Mouse (Mus musculus) common myeloid progenitor, adult 5-6 weeks (primary cell): ENCODE results near the gene March10. TPM values are rescaled to one million over a fixed set of nuclear protein-coding genes. Genes with fewer than 3 reads are reported as not detected.

Experiments
- ATAC-seq: replicated peaks from 2 replicates; pipeline ENCODE4 v1.8.0; 2016; ENCODE audit warnings: low read depth, mild to moderate bottlenecking, moderate TSS enrichment, inconsistent platforms; ENCODE audit not compliant: poor library complexity, severe bottlenecking
- total RNA-seq: library from RNA; stranded (forward); fragments of 200-1000, 187-1606 nt; gene quantifications from 2 replicates; pipeline ENCODE4 v1.2.3, GENCODE M21; 2017

The March10 gene
- not detected in 2 replicates for total RNA-seq

- 0 out of 2 replicates have a peak, but pooled peaks have one; percentile 15 for ATAC-seq
Measured at GRCm38 (mm10) chr11:105456497-105456907, at the start of gene March10. TSS of gene March10 (minus strand) at chr11:105456735.

GRCm38 (mm10) chr11:105506322-105506721, 49.8 kb upstream of the March10 start:
- peak; percentile 48 for ATAC-seq

DNA sequence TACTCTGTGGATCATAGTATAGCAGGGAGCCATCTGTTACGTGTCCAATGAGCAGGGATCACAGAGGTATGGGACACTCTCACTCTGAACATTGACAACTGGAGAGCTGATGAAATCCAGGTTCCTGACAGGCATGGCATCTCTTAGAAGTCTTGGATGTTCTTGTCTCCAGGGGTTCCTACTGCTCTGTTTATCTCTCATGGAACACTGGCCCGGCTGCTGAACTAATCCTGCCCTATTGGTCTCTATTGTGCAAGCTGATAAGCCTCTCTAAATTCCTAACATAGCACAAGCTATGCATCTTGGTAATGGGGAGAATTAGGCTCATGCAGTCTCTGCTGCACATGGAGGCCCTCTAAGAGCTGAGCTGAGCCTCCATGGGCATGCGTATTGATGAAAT, 48.5 kb upstream of the March10 start:
- ATAC-seq: no peak

DNA sequence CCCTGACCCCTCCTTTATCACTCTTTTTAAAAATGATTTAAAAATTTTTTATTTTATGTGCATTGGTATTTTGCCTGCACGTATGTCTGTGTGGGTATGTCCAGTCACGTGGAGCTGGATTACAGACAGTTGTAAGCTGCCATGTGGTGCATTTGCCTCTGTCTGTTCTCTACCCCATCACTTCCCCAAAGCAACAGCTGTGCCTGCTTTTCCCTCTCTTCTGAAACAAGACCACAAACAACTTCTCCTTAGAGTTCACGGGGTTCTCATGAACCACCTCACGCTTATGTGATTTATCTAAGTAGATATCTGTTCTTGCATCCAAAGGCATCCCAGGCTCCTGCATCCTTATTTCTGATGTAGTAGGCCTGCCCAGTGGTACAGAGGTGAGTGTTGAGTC, 45.8 kb upstream of the March10 start:
- peak; percentile 78 for ATAC-seq

- no peak for ATAC-seq
Measured at GRCm38 (mm10) chr11:105497505-105497904, 41.0 kb upstream of the March10 start.

DNA sequence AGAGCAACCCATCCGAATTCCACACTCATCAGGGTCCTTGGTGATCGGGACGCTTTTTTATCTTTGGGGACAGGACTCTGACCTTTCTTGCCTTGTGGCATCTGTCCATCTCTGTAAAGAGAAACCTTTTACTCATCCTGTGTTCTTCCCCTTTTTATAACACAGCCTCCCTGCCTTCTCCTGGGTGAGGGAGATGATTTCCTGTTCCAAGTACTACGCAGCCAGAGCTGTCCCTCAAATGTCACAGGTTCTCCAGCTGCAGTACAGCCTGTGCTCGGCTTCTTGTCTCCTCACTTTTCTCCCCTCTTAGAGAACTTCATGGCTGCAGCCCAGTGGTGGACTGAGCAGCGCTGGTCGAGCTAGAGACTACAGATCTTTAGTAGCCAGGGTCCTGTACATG, 40.1 kb upstream of the March10 start:
- ATAC-seq: peak; percentile 39

DNA sequence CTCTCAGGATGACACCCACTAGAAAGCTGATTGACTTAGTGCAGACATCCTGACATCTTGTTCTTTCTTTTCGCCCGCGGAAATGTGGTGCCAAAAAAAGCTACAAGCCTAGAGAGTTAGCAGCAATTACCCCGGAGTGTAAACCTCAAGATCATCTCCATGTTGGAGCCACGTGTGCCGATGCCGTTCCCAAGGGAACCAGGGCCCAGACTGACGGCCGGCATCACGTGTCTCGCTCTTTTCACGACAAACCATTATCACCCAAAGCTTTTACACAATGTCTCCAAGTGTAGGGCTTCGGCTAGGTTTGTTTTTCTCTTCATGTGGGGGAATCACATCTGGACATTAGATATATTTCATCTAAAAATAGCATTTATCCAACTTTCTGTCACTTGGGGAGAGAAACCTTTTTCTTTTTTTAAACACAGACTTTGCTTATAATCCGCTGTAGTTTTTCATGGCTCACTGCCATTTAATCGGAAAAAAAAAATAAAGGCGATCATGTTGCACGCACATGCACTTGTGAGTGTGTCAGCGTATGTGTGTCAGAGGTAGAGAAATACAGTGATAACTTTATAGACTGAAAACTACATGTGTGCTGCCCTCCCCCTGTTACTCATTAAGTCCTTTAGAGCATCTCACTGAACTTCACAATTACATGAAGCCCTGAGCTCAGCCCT, 39.2 kb upstream of the March10 start:
- no peak for ATAC-seq

- ATAC-seq: no peak
Measured at GRCm38 (mm10) chr11:105494786-105495369, 38.3 kb upstream of the March10 start.

DNA sequence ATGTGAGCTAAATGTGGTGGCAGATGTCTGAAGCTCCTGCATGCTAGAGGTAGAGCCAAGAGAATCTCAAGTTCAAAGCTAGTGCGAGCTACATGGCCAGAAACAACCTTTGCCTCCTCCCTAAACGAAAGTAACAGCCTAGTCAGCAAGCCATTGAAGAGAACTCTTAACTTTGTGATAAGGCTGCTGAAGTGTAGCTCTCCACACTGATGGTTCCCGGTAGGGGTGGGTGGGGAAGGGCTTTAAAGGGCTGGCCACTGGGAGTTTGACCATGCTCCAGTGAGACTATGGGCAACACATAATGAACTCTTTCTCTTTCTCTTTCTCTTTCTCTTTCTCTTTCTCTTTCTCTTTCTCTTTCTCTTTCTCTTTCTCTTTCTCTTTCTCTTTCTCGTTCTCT, 35.9 kb upstream of the March10 start:
- ATAC-seq: no peak

DNA sequence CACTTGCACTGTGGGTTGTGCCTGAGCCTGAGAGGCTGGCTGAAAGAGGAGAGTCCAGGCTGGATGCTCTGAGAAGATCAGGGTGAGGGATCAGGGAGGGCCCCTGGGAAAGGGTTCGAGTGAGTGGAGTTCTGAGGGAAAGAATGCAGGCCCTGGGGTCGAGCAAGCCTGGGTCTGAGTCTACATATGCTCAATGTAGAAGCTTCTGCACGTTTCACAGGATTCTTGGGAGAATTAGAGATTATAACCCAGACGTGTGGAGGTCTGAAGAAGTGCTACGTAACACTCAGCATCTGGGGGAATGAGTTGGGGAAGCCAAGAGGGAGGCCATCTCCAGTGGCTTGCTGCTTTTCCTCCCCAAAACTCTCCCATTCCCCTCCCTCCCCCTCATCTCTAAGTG, 34.4 kb upstream of the March10 start:
- no peak for ATAC-seq

DNA sequence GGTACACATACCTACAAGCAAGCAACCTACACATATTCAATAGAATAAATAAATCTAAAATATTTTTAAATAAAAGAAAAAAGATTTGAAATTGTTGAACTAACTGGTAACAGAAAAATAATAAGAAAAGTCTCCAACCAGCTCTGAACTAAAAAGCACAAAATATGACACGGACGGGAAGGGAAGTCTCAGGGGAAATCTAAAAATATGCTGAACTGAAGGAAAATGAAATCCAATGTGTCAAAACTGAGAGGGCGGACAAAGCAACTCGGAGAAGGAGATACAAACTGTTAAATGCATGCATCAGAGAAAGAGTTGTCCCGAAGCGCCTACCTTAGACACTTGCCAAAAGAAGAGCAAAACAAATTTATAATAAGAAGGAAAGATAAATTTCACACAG, 28.9 kb upstream of the March10 start:
- ATAC-seq: no peak

GRCm38 (mm10) chr11:105484993-105485392, 28.5 kb upstream of the March10 start:
- no peak for ATAC-seq

- no peak for ATAC-seq
Measured at GRCm38 (mm10) chr11:105482747-105483146, 26.2 kb upstream of the March10 start.

DNA sequence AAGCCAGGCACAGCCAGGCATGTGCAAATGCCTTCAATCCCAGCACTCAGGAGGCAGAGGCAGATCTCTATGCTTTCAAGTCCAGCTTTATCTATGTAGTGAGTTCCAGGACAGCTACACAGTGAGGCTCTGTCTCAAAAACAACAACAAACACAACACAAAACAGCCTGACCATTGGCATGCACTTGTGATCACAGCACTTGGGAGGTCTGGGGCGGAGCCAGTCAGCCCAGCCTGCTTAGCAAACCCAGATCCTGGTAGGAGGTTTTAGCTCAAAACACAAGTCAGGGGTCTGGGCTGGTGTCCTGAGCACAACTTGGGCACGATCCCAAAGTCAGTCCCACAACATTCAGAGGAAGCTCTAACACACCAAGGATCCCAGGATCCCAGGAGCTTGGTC, 18.2 kb upstream of the March10 start:
- ATAC-seq: no peak

DNA sequence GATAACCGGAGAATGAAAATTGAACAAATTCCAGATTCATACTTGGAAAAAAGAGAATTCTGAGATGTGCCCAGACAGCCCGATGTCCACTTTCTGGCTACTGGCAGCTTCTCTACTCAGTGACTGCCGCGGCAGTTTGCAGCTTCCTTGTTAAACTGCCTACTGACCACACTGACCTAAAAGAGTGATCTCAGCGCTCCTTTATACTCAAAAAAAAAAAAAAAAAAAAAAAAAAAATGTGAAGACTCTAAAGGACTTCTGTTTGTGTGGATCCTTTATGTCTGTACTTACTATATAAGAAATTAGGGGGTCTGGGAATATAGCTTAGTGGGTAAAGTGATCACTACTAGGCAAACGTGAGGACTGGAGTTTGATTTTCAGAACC, 17.8 kb upstream of the March10 start:
- no peak for ATAC-seq

DNA sequence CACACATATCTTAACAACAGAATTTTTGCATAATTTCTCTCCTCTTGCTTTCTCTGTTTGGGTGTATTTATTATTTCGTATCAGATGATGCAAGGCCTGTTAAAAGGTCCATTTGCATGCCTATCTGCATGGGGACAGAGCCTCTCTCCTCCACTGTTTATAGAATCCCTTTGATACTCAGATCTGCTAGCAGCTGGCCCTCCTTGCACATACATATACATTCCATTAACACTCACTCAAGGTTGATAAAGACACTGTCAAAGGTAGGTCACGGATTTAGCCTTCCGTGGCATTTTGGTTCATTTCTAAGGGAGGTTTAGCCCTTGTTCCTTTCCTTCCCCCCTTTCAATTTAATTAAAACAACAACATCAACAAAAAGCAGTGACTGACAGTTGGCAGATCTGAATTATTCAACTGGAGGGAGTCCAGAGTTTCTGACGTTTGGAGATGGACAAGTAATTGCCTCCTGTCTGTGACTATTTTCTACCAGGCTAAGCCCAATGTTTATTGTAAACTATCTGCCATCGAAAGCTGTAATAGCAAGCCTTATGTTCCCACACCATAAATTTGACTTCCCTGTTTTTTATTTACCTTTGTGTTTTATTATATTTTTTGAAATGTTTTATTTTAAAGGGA, 17.3 kb upstream of the March10 start:
- no peak for ATAC-seq

GRCm38 (mm10) chr11:105472610-105473009, 16.1 kb upstream of the March10 start:
- no peak for ATAC-seq

- no peak for ATAC-seq
Measured at GRCm38 (mm10) chr11:105470896-105471295, 14.4 kb upstream of the March10 start.

DNA sequence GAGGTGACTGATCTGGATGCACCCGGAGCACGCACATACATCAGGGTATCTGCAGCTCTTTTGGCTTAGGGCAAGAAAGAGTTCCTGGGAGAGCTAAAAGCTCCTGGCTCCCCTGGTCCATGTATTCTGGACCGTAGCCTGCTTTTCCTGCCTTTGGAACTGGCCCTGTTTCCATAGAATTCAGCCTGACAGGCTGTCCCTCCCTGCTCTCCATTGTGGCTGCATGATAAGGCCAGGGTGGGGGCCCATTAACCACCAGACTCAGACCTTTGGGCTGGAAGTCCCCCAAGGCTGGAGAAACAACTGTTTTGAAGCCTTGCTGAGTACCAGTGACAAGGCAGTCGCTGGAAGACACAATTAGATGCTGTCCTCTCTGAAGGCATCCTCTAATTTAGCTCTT, 13.0 kb upstream of the March10 start:
- no peak for ATAC-seq

GRCm38 (mm10) chr11:105469091-105469507, 12.6 kb upstream of the March10 start:
- peak; percentile 65 for ATAC-seq

DNA sequence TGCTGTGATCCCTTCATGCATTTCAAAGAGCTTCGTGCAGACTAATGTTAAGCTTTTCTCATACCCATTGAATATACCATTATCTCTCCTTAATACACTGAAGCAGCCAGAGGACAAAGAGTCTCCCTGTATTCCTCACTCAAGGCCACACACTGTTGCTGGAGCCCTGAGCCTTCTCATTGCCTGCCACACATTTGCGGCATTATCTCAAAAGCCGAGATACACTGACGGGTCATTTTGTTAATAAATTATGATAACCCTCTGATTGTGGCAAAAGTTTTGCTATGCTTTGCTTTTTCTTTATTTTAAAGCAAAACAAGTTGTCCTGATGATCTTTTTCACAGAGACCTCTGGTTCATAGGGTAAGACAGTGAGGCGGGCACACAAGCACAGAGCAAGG, 11.9 kb upstream of the March10 start:
- ATAC-seq: no peak

- ATAC-seq: no peak
Measured at GRCm38 (mm10) chr11:105467816-105468215, 11.3 kb upstream of the March10 start.
